Mouse (Mus musculus) left cerebral cortex, adult 6 months (tissue): Measurements from ENCODE around the gene Tmem131l. TPM values are rescaled to one million over a fixed set of nuclear protein-coding genes. Genes with fewer than 3 reads are reported as not detected.

Experiments
- long read RNA-seq, 2 experiments: library from polyadenylated mRNA; unstranded; transcript quantifications; one replicate each; pipeline ENCODE4 v2.0.0; 2019 to 2020
- polyA plus RNA-seq: library from polyadenylated mRNA; unstranded; fragments of <200 nt; fragmentation: Nextera tagmentation; gene quantifications from 2 replicates; pipeline ENCODE4 v1.2.3, GENCODE M21; 2021

Tmem131l gene
- polyA plus RNA-seq, result 1.7 and 1.9 TPM in 2 replicates
- long read RNA-seq, experiment 1, full-length matches to known transcripts, result 2 of 17 reads
- long read RNA-seq, experiment 1, partial matches to known transcripts, result 5 of 17 reads
- long read RNA-seq, experiment 1, other reads (novel, unspliced or antisense), result 10 of 17 reads
- long read RNA-seq, experiment 2, partial matches to known transcripts, result 1 of 2 reads
- long read RNA-seq, experiment 2, other reads (novel, unspliced or antisense), result 1 of 2 reads

GRCm38 (mm10) chr3:84039646-84040475, at the start of gene Tmem131l:
TSS of gene Tmem131l (minus strand) at chr3:84040175.

Other genes with a start within 250 kb of the Tmem131l start
- 1.1 and 1.2 TPM in 2 replicates for gene Tlr2, start 198.4 kb downstream of the Tmem131l start, polyA plus RNA-seq
- gene Mnd1, start 115.6 kb upstream of the Tmem131l start, polyA plus RNA-seq, result 0.96 and 1.1 TPM in 2 replicates
- gene Gm6525, start 133.9 kb upstream of the Tmem131l start, polyA plus RNA-seq, result not detected in 2 replicates